Mouse (Mus musculus): Measurements from ENCODE around the gene Tradd. TPM values are rescaled to one million over a fixed set of nuclear protein-coding genes. Genes with fewer than 3 reads are reported as not detected.

Gene Tradd
- total RNA-seq (2021) = 10 to 100 TPM; 12.9 to 13.3 TPM
- long read RNA-seq, experiment 1, transcript Tradd-201 (5 exons, 1,689 nt) = major isoform, 28 of 36 reads
- long read RNA-seq, experiment 1, partial matches to known transcripts = 2 of 36 reads
- long read RNA-seq, experiment 1, other reads (novel, unspliced or antisense) = 6 of 36 reads
- long read RNA-seq, experiment 2, transcript Tradd-201 (5 exons, 1,689 nt) = major isoform, 15 of 20 reads
- long read RNA-seq, experiment 2, partial matches to known transcripts = 1 of 20 reads
- long read RNA-seq, experiment 2, other reads (novel, unspliced or antisense) = 4 of 20 reads

- DNase-seq = peak; percentile 89
Observed at GRCm38 (mm10) chr8:105264024-105264982, at the start of gene Tradd, which contains the start of gene Fbxl8. Tradd (minus strand) TSS chr8:105264609. Fbxl8 (plus strand) TSS chr8:105264648.

GRCm38 (mm10) chr8:105313622-105314402, 49.4 kb upstream of the Tradd start:
- DNase-seq = no peak

GRCm38 (mm10) chr8:105312891-105313481, 48.6 kb upstream of the Tradd start:
- DNase-seq = no peak

- DNase-seq = no peak
Observed at GRCm38 (mm10) chr8:105311718-105312117, 47.3 kb upstream of the Tradd start.

- no peak for DNase-seq
Observed at GRCm38 (mm10) chr8:105310118-105310517, 45.7 kb upstream of the Tradd start.

GRCm38 (mm10) chr8:105309142-105309847, 44.9 kb upstream of the Tradd start:
- no peak for DNase-seq

GRCm38 (mm10) chr8:105308428-105308827, 44.0 kb upstream of the Tradd start:
- DNase-seq = no peak

GRCm38 (mm10) chr8:105307670-105308069, 43.3 kb upstream of the Tradd start:
- DNase-seq = no peak

GRCm38 (mm10) chr8:105306146-105306691, 41.8 kb upstream of the Tradd start:
- DNase-seq = no peak

GRCm38 (mm10) chr8:105305211-105306145, 41.1 kb upstream of the Tradd start, which contains the start of gene Elmo3:
Elmo3 (plus strand) TSS chr8:105305601.
- peak; percentile 74 for DNase-seq

- peak; percentile 32 for DNase-seq
Observed at GRCm38 (mm10) chr8:105304325-105305210, 40.2 kb upstream of the Tradd start.

GRCm38 (mm10) chr8:105303874-105304273, 39.5 kb upstream of the Tradd start:
- no peak for DNase-seq

GRCm38 (mm10) chr8:105303396-105303795, 39.0 kb upstream of the Tradd start:
- DNase-seq = no peak

GRCm38 (mm10) chr8:105299962-105300361, 35.6 kb upstream of the Tradd start:
- DNase-seq = no peak

- no peak for DNase-seq
Observed at GRCm38 (mm10) chr8:105298351-105299252, 34.2 kb upstream of the Tradd start.

- DNase-seq = peak; percentile 95
Observed at GRCm38 (mm10) chr8:105297511-105298192, 33.2 kb upstream of the Tradd start, which contains the start of gene E2f4. E2f4 (plus strand) TSS chr8:105297663.

All from adrenal gland, postnatal 10 days (tissue).